Mouse (Mus musculus) lung, adult 18-20 months (tissue): ENCODE results near the gene Rora.

Experiments used
- DNase-seq, 2 experiments: peaks; one replicate each; pipeline ENCODE4 v3.0.0; 2022; ENCODE audit warnings: mixed read lengths in 2 of 2

Gene Rora

DNA sequence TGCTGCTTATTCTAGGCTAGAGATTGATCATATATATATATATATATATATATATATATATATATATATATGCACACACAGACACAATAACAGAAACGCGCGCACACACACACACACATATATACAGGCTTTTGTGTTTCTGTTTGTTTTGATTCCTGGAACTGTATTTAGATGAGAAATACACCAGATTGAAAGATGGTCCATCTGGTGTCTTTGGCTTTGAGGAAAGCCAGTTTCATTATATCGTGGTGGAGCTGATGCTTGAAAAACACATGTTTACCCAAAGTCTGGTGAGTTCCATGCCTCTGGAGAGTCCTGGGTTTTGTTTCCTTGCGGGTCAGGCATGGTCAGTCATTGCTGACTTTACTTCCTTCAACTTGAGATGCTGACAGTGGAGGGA lies 169.7 kb downstream of the Rora start:
- no peak for DNase-seq

DNA sequence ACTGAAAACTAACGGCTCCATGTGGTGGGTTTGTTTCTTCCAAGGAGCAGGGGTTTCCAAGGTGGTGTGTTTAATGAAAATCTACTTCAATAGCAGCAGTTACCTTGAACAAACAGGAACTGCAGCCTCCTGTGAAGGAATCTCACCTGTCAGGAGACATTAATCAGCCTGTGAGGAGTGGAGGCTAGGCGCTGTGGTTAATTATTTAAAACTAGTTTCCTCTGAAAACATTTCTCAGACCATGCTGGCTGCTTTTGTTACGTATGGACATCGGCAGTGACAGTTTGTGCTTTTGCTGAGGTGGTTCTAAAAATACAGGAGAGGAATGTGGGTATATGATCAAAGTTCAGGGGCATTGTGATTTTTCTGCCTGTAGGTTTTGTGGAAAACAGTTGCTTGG lies 171.5 kb downstream of the Rora start:
- DNase-seq = no peak

DNA sequence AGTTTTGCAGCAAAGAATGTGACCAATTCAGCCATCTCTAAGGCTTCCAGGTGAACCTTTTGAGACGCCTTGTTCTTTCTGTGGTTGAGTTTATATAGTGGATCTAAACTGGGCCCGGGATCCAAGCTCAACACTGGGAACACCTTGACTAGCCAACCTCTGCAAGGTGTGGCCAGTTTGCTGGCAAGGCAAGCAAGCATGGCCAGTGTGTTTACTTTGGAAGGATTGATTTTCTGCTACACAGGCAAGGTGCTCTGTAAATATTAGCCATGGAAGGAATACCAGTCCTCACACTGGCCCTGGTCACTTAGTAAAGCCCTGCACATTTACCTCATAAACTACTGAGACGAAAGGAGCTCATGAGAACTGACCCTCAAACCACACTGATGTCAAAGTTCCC lies 172.3 kb downstream of the Rora start:
- peak; percentile 19 to 53 for DNase-seq

DNA sequence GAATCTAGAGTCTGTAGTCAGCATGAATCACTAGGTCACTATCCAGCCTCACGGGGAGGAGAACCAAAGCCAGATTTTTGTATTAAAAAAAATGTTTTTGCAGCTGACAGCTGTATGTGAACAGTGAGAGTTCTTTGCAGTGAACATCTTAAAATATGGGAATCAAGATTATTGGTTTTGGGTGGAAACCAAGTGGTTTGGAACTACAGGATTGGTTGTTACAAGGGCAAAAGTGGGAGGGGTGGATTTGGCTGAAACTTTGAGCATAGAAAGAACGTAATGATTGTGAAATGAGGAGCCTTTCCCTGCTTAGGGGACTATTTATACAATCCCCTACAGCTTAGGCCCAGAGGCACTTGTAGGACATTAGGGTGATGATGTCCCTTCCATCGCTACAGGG lies 173.9 kb downstream of the Rora start:
- DNase-seq = no peak

DNA sequence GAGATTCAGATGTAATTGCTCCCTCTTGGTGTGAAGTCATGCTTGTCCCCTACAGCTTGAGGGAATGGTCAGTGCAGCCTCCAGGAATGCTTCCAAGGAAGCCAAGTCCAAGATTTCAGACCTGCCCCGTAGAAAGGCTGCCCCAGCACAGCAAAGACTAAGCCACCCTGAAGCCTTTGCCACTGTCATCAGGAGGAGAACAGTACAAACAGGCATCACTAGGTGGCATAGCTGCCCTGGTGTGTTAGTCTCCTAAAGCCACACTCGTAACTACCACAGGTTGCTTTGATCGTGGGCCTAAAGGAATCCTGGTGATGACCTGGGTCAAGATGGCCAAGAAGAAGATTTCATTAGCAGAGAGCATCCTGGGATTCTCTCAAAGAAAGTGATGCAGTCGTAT lies 176.3 kb downstream of the Rora start:
- DNase-seq = no peak

DNA sequence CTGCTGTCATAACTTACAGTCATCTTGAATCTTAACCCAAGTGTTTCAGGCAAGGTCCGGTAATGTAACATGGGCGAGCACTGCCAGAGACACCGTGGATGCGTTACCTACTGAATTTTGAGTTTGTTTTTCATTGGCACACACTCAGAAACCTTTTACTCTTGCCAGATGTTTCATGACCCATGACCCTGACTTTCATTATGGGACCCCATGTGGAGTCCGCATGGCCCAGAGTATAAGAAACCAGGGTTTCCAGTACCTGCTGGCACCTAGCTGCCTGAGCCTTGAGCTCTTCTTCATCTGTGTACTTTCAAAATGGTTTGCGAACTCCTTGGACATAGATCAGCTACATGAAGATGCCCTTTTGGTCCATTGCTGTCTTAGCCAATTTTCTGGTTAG lies 179.7 kb downstream of the Rora start:
- no peak for DNase-seq

DNA sequence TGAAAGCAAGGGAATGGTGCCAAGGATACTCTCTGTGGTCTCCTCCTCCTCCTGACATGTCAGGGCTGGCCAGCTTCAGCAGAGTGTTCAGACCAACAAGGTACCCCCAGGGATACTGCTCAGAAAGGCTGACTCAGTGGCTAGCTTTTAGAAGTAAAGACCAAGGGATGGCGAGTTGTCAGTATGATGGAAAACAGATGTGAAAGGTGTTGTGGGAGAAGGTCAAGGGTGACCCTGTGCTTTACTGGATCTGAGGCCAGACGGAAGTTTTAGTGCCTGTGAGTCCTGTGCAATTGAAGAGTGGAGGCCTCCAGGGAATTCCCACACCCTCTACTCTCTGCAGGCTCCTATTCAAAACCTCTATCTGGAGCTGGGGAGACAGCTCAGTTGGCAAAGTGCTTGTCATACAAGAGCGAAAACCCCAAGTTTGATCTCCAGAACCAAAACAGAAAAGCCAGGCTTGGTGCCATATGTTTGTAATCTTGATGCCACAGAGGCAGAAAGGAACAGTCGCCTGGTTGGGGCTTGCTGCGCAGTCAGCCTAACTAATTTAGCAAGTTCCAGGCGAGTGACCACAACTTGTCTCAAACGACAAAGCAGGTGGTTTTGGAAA lies 181.6 kb downstream of the Rora start:
- DNase-seq = no peak

DNA sequence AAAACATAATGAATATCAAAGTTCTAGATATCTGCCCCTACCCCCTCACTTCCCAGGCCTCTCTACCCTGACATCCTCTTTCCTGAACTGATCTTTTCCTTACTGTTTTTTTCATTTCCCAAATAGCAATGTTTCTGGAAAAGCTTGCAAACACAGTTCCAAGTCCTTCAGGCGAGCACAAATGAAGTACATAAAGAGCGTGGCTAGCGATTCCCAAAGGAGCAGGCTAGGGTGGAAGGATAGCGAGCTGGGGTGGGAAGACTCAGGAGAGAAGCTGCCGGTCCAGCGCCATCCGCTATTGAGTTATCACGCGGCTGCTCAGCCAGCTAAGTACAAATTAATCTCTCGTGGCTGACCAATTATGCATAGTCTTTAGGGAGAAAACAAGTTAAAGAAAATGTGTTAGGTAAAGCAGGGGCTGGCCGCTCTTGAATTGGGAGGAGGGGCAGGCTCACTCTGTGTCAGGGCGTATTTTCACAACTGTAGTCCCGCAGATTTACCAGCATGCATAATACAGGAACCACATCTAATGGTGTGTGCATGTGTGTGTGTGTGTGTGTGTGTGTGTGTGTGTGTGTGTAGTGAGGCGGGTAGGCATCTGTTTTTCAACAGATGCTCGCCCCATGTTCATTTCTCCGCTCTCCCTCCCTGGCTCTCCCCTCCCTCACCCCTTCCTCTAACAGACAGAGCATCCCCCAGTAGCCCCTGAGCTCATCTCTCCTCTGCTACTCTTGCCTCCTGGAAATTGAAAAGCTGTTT lies 188.7 kb downstream of the Rora start:
- no peak for DNase-seq

DNA sequence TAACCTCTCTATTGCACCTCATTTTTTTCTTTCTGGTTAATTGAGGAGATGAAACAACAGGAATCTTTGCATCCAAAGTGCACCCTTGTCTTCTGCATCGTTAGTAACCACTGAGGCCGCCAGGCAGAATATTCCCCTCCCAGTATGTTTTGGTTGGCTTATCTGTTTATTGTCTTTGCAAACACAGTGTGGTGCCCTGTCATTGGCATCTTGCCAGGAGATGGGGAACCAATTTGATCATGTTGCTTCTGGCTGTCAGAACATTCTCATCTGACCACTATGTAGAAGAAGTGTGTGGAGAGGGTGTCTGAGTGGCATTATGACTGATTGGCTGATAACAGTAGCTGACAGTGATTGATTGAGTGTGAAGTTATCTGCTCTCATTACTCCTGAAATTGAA lies 192.0 kb downstream of the Rora start:
- DNase-seq = no peak

DNA sequence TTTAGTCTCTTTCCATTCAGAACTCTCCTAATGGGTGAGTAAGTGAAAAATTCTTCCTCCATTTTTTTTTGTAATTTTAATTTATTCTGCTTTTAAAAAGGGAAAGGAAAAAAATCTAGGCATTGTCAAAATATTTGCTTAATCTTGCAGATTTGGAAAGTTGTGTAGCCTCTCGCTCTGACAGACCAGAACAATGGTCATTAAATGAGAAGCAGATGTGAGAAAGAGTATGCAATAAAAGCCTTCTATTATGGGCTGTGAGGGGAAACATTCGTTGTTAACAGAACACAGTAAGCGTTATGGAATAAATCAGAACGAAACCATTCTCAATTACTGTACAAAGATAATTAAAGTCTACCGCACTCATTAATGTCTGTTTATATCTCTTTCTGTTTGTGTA lies 196.7 kb downstream of the Rora start:
- DNase-seq = no peak

DNA sequence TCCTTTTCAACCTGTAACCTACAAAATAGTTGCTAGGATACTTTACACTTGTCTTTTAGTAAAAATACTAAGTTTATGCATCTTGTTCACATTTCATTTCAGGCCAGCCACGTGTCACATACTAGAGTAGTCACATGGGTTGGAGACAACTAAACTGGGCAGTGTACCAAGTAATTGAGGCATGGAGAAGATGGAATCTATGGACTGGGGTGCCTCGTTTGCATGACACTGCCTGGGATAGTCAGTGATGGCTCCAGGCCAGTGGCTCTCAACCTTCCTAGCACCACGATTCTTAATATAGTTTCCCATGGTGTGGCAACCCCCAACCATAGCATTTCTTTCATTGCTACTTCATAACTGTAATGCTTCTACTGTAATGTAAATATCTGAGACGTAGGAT lies 198.6 kb downstream of the Rora start:
- no peak for DNase-seq

DNA sequence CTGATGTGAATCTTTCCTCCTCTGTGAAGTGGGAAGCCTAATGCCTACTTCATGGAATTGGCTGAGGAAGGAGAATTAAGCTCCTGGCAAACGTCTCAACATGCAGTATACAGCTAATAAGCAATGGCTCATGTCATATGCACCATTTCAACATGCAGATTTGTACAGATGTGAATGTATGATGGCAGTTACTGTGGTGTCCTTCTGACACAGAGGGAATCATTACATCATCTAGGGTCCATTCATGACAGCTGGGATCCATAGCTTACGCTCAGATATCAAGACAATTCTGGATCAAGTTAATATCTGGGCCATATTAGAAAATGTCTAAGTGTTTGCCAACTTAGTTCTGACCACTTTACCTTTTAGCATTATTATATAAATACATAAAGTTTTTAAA lies 199.3 kb downstream of the Rora start:
- DNase-seq = no peak

DNA sequence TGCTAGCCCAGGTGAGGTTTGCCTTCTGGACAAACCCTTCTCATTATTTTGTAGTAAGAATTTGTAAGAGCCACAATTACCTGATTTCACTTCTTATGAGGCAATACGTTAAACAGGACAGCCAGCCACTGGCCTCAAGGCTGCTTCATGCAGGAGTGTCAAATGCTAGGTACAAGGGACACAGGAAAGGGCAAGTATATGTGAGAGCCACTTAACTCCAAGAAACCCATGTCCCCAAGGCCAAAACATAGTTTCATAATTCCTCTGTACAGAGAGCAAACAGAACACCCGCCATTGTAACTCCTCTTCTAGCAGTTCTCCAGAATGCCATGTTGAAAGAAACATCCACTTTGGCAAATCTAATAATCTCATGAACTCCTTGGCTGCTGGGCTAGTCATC lies 205.9 kb downstream of the Rora start:
- DNase-seq = peak in 1 of 2 experiments; percentile 14

DNA sequence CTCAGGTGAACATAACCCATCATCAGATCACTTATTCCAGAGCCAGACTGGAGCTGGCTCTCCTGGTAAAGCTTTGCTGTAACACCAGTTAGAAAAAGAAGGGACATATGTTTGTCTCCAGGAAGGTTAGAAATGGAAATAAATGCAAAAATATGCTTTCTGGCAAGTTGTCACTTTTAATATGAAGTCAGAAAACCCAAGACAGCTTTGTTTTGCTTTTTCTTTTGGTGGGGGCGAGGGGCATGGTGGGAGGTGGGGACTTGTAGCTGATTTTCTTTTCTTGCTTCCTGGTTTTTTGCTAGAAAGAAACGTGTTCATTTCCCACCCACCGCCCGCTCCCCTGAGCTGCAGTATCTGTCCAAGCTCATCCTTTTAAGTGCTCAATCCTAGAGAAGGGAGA lies 212.7 kb downstream of the Rora start:
- no peak for DNase-seq

DNA sequence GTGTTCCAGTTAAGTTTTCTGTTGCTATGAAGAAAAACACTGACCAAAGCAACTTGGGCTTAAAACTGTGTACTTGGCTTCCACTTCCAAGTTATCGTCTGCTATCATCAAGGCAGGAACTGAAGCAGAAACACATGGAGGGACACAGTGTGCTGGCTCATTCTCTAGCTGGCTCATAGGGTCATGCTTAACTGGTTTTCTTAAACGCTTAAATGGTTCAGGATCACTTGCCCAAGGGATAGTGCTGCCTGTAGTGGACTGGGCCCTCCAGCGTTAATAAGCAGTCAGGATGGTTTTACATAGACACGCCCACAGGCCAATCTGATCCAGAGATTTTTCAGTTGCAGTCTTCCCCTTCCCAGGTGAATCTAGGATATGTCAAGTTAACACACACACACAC lies 220.3 kb downstream of the Rora start:
- DNase-seq = no peak

DNA sequence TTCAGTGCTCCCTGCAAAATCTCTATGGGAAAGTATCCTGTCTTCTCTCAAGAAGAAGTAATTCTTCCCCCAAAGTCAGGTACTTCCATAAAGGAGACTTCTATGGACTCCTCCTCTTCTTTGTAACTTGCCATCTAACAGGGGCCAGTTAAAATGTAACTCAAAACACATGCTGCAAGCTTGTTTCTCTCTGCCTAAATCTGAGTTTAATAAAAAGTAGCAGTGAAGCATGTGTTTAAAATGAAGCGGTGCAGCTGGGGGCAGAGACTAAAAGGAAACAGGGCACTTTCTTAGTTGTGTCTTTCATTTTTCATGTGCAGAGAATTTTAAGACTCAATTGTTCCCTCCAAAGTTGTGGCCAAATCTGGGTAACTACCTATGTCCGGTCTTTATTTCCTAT lies 221.0 kb downstream of the Rora start:
- DNase-seq = no peak

DNA sequence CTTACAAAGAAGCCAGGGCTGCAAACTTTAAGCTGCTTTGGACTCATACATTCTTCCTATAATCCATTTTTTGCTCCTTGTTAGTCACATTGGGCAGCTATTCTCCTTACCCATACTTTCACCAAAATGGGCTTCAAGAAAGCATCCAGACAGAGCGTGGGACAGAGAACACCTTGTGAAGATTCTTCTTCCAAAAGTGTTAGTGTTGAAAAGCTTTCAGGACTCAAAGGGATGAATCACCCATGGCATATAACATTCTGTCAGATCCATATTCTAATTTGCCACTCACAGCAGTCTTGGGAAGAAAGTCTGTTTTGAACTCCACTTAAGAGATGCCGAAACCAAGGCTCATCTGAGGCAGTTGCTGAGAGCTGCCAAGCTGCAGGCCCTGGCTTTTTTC lies 222.2 kb downstream of the Rora start:
- DNase-seq = no peak

DNA sequence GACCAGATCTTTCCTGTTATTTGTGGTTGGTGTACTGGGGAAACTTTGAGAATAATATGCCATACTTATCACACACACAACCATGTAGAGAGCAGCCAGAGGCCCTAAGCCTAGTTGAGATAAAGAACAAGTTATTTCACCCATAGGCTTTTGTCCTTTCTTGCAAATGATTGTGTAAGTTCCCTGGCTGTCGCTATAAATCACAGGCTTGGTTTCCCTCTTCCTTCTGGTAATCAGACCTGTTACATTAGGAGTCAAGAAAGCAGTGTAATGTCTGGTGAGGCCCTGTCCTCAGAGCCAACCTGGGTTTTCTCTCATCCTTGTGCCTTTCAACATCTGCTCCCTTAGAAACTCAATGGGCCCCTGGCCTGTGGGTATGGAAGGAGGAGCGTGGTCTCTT lies 222.7 kb downstream of the Rora start:
- DNase-seq = no peak

DNA sequence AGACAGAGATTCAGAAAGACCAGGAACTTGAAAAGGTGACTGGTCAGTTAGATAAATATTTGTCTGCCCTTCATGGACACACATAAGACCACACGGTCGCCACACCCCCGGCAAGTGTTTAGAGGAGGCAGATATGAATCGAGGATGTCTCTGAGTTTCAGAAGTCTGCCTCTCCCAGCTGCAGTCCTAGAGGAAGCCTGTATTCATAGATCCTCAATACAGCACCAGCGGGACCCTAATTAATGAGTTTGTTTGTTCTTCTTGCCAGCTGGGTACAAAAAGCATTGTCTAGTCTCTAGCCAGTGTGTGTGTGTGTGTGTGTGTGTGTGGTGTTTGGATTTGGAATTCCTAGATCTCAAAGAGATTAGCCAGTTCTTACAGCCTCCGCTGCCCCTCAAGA lies 228.3 kb downstream of the Rora start:
- peak in 1 of 2 experiments; percentile 28 for DNase-seq

DNA sequence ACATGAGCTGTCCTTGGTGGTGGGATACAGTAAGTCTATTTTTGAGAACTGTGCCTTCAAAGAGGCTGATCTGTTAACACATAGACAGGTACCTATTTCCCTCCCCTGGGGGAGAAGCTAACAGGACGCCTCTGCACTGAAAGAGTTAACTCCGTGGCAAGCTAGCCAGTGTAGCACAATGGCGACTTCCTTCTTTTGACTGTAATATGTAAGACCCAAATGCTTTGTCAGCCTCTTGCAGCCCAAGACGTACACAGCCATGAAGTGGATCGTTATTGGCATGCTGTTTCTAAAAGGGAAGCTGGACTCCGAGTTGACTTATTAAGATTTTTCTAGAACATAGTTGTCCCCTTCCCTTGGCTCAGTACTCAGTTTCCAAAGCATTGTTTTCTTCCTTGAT lies 229.4 kb downstream of the Rora start:
- DNase-seq = no peak

DNA sequence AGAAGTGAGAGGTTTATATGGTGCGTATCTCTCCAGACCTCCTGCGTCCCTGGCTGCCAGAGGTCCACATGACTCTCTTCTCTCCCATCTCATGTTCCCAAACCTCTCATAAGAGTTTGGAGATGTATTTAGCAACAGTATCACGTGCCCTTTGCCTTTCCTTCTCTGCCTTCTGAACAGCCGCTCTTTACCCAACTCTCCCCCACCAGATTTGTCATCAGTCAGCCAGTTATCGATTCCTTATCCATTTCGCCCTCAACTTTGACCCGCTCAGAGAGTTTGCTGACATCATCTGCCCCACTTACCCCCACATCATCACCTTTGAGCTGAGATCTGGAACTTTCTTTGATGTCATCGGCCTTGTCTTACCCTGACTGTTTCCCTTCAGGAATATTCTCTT lies 230.1 kb downstream of the Rora start:
- no peak for DNase-seq

DNA sequence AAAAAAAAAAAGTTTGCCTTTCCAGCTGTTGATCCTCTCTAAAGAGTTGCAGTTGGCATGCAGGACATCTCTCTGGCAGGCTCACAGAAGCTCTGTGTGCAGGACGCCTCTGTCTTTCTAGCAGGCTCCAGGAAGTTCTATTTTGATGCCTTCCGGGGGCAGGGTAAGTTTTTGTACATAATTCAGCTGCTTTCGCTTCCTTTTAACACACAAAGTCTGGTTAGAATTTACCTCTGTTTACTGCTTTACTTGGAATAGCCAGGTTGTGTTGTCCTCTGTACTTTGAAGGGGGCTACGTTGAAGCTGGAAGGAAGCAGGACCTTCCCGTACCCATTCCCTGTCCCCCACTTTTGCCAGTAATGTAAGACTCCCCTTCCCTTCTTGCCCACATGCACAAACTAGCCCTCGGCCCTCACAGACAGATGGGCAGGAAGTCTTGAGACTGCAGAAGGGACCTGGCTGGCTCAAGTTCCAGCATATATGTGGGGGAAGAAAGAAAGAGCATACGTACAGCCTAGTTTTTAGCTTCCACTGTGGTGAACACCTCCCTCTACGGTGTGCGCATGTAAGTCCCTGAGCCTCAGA lies 231.0 kb downstream of the Rora start:
- DNase-seq = peak in 1 of 2 experiments; percentile 29

DNA sequence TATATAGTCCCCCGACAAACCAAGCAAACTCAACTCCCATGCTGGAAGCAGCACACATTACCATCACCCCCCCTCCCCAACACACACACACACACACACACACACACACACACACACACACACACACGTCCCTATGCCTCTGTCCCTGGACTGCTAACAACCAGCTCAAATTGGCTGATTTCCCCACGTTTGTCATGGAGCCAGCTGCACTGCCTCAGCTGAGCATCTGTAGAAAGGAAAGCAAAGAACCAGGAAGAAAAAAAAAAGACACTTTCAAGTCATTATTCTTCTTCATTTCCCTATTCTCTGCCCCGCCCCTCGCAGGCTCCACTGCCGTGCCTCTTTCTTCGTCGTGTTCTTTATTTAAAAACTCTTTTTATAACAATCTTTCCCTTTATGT lies 235.1 kb downstream of the Rora start:
- DNase-seq = peak; percentile 36 to 57

DNA sequence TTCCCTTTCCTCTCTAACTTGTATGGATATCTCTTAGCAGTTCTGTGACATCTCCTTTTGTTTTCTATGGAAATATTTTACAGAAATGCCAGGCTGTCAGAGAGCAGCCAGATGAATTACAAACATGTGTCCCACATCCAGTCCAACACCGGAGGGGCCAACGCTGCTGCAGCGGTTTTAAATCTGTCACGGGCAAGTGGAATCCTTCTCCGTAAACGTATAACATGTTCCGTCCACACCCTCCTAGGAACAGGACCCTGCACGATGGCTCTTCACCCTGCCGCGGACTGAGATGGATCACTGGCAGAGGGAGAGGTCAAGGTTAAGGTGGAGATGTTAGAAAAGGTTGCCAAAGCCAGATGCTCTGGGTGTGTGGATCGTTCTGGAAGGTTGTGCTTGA lies 237.8 kb downstream of the Rora start:
- no peak for DNase-seq

DNA sequence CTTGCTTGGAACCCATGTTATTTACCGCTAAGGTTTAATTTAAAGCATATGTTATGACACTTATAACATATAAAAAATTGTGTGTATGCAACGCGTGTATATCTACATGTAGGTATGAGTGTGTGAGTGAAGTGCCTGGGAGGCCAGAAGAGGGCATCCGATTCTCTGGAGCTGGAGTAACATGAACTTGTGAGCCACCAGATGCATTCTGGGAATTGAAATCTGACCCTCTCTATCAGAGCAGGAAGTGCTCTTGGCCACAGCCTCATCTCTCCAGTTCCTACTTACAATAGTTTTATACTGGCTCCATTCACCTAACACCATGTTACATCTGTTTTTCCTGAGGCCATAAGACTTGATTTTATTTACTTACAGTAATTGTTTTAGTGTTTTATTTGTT lies 238.8 kb downstream of the Rora start:
- no peak for DNase-seq
